Mouse (Mus musculus) CH12.LX (cell line): ENCODE measurements at regions not wholly inside any gene's neighbourhood (a gene's known extent, or its start where the extent isn't known, plus 50 kb on each side); places are given as distances from the start of the nearest gene placed in this dataset.

Experiments
- DNase-seq: peaks from one replicate; pipeline ENCODE4 v3.0.0-alpha.2; 2013; ENCODE audit errors: extremely low read depth
- H3K27ac ChIP-seq: 2 replicates; pipeline ENCODE4 v1.5.1; 2012; ENCODE audit warnings: low read depth, mild to moderate bottlenecking, control low read depth, moderate library complexity; ENCODE audit not compliant: insufficient read depth
- H3K27me3 ChIP-seq: replicated peaks from 2 replicates; pipeline ENCODE3; 2012; ENCODE audit warnings: inconsistent platforms
- H3K36me3 ChIP-seq, 2 experiments: replicated peaks in 1 of 2; 2 replicates each; pipeline versions ENCODE3 to v1.6.1; 2012; ENCODE audit warnings: inconsistent platforms in 1 of 2, low read length in 1 of 2, mild to moderate bottlenecking in 1 of 2, mixed read lengths in 1 of 2, moderate library complexity in 1 of 2; ENCODE audit not compliant: control insufficient read depth in 1 of 2, insufficient read depth in 1 of 2
- H3K4me1 ChIP-seq, 2 experiments: 2 replicates each; pipeline ENCODE4 v1.6.1; 2012; ENCODE audit warnings: inconsistent platforms in 1 of 2, moderate library complexity in 1 of 2; ENCODE audit not compliant: insufficient read depth in 2 of 2, control insufficient read depth in 1 of 2
- H3K4me2 ChIP-seq: 2 replicates; pipeline ENCODE4 v1.6.1; 2012; ENCODE audit warnings: low read depth, mild to moderate bottlenecking, control low read depth; ENCODE audit not compliant: poor library complexity, insufficient read depth, severe bottlenecking
- H3K4me3 ChIP-seq, 3 experiments: fragments of 150-350 bp in 1 of 3; sonication (generic) in 1 of 3; replicated peaks in 1 of 3; 2 replicates each; pipeline versions ENCODE3 to v1.5.1; 2011 to 2012; ENCODE audit warnings: low read depth in 2 of 3, low read length in 2 of 3, mild to moderate bottlenecking in 2 of 3, moderate library complexity in 2 of 3, control low read depth in 1 of 3, improper control_type of control experiment in 1 of 3, inconsistent platforms in 1 of 3, mixed read lengths in 1 of 3; ENCODE audit not compliant: poor library complexity in 1 of 3
- H3K79me2 ChIP-seq: replicated peaks from 2 replicates; pipeline ENCODE4 v1.6.1; 2012; ENCODE audit warnings: mild to moderate bottlenecking, moderate library complexity; ENCODE audit not compliant: control insufficient read depth, poor library complexity, insufficient read depth, severe bottlenecking; ENCODE audit errors: extremely low read depth
- H3K9ac ChIP-seq: 2 replicates; pipeline ENCODE4 v1.6.1; 2012; ENCODE audit warnings: low read depth, mild to moderate bottlenecking, control low read depth, moderate library complexity; ENCODE audit not compliant: insufficient read depth
- H3K9me3 ChIP-seq: replicated peaks from 2 replicates; pipeline ENCODE3; 2012; ENCODE audit warnings: low read length, inconsistent platforms, mixed read lengths
- CHD2 ChIP-seq: IDR thresholded peaks from 2 replicates; pipeline ENCODE4 v1.6.1; 2011; ENCODE audit warnings: low read length, improper control_type of control experiment
- ELF1 ChIP-seq: IDR thresholded peaks from 2 replicates; pipeline ENCODE4 v1.6.1; 2014; ENCODE audit warnings: low read depth, mild to moderate bottlenecking, inconsistent platforms, low read length, improper control_type of control experiment
- EP300 ChIP-seq: IDR thresholded peaks from 2 replicates; pipeline ENCODE4 v1.6.1; 2011; ENCODE audit warnings: low read length, improper control_type of control experiment
- HCFC1 ChIP-seq: IDR thresholded peaks from 2 replicates; pipeline ENCODE4 v1.6.1; 2012; ENCODE audit warnings: low read depth, mild to moderate bottlenecking, inconsistent platforms, low read length, improper control_type of control experiment
- IRF4 ChIP-seq: IDR thresholded peaks from 2 replicates; pipeline ENCODE4 v1.6.1; 2014; ENCODE audit warnings: low read depth, mild to moderate bottlenecking, inconsistent platforms, low read length, improper control_type of control experiment
- MAFK ChIP-seq: IDR thresholded peaks from 2 replicates; pipeline ENCODE4 v1.6.1; 2011; ENCODE audit warnings: low read length, improper control_type of control experiment; ENCODE audit not compliant: insufficient replicate concordance
- MAX ChIP-seq: IDR thresholded peaks from 2 replicates; pipeline ENCODE4 v1.6.1; 2011; ENCODE audit warnings: low read length, improper control_type of control experiment
- MAZ ChIP-seq: IDR thresholded peaks from 2 replicates; pipeline ENCODE4 v1.6.1; 2012; ENCODE audit warnings: low read depth, mild to moderate bottlenecking, inconsistent platforms, low read length, improper control_type of control experiment, moderate library complexity
- MXI1 ChIP-seq: IDR thresholded peaks from 2 replicates; pipeline ENCODE4 v1.6.1; 2011; ENCODE audit warnings: mild to moderate bottlenecking, low read depth, low read length, improper control_type of control experiment
- NELFE ChIP-seq: IDR thresholded peaks from 2 replicates; pipeline ENCODE4 v1.6.1; 2011; ENCODE audit warnings: low read depth, low read length, improper control_type of control experiment
- POLR2AphosphoS2 ChIP-seq: IDR thresholded peaks from 2 replicates; pipeline ENCODE4 v1.6.1; 2011; ENCODE audit warnings: low read depth, low read length, improper control_type of control experiment
- RAD21 ChIP-seq: IDR thresholded peaks from 2 replicates; pipeline ENCODE4 v1.6.1; 2011; ENCODE audit warnings: low read depth, mild to moderate bottlenecking, low read length, improper control_type of control experiment, moderate library complexity
- SIN3A ChIP-seq: IDR thresholded peaks from 2 replicates; pipeline ENCODE4 v1.6.1; 2012; ENCODE audit warnings: low read length, improper control_type of control experiment, inconsistent platforms
- SMC3 ChIP-seq: IDR thresholded peaks from 2 replicates; pipeline ENCODE4 v1.6.1; 2011; ENCODE audit warnings: low read depth, low read length, improper control_type of control experiment
- TBP ChIP-seq: conservative IDR thresholded peaks from 2 replicates; pipeline ENCODE4 v1.6.1; 2011; ENCODE audit warnings: low read depth, low read length, improper control_type of control experiment
- TCF12 ChIP-seq: IDR thresholded peaks from 2 replicates; pipeline ENCODE4 v1.6.1; 2014; ENCODE audit warnings: low read depth, mild to moderate bottlenecking, inconsistent platforms, low read length, improper control_type of control experiment
- UBTF ChIP-seq: IDR thresholded peaks from 2 replicates; pipeline ENCODE4 v1.6.1; 2012; ENCODE audit warnings: low read depth, mild to moderate bottlenecking, inconsistent platforms, low read length, improper control_type of control experiment, moderate library complexity
- USF1 ChIP-seq: IDR thresholded peaks from 2 replicates; pipeline ENCODE4 v1.6.1; 2014; ENCODE audit warnings: low read depth, mild to moderate bottlenecking, inconsistent platforms, low read length, improper control_type of control experiment
- ZC3H11A ChIP-seq: IDR thresholded peaks from 2 replicates; pipeline ENCODE4 v1.6.1; 2012; ENCODE audit warnings: low read depth, mild to moderate bottlenecking, inconsistent platforms, low read length, improper control_type of control experiment
- ZNF384 ChIP-seq: IDR thresholded peaks from 2 replicates; pipeline ENCODE4 v1.6.1; 2012; ENCODE audit warnings: low read depth, low read length, improper control_type of control experiment, inconsistent platforms
- dilution Hi-C: fragments of 300-500 bp; cut with MboI; formaldehyde crosslinking; loops from 2 replicates; pipeline ENCODE4 v1.14.3; 2020; ENCODE audit warnings: low sequenced_read_pairs; ENCODE audit not compliant: extremely low pct_unique_long_range_greater_than_20kb, extremely low pct_ligation_motif_present
- in situ Hi-C: fragments of 300-500 bp; cut with MboI; formaldehyde crosslinking; loops from 3 replicates; pipeline ENCODE4 v1.14.3; 2019; ENCODE audit warnings: low sequenced_read_pairs, low pct_ligation_motif_present, low pct_unique_long_range_greater_than_20kb, mixed read lengths

- no peak overlapping the region for H3K4me2 ChIP-seq
- H3K9ac ChIP-seq = no peak overlapping the region
- no peak for DNase-seq
- H3K36me3 ChIP-seq = no peaks in the 10 kb centered on the region
- TF ChIP-seq POLR2AphosphoS2 = no peak
- TF ChIP-seq NELFE = no peak
- no peak for TF ChIP-seq IRF4
- no peak for TF ChIP-seq UBTF
- no peak for TF ChIP-seq SIN3A
- no peak for TF ChIP-seq HCFC1
- no peak for TF ChIP-seq TCF12
- TF ChIP-seq SMC3 = no peak
- no peak for TF ChIP-seq MAFK
- TF ChIP-seq USF1 = no peak
- TF ChIP-seq RAD21 = no peak
- TF ChIP-seq TBP = no peak
- no peak for TF ChIP-seq MXI1
- TF ChIP-seq ZNF384 = no peak
- no peaks in the 10 kb centered on the region for H3K4me1 ChIP-seq
- no peaks in the 10 kb centered on the region for H3K27me3 ChIP-seq
- H3K79me2 ChIP-seq = no peaks in the 10 kb centered on the region
- in situ Hi-C loops (no loop called here), dilution Hi-C loops (no loop called here)
- H3K4me3 ChIP-seq = no peak overlapping the region
- H3K9me3 ChIP-seq = peaks cover 20% of the 10 kb centered on the region
- no peak overlapping the region for H3K27ac ChIP-seq
Observed at GRCm38 (mm10) chr3:11034995-11035769, 699.7 kb upstream of the Gm38303 start.

GRCm38 (mm10) chr3:11029991-11030390 lies 694.5 kb upstream of the Gm38303 start:
- TF ChIP-seq ELF1 (no peak), MXI1 (no peak), HCFC1 (no peak), CHD2 (no peak), MAZ (no peak), MAX (no peak), ZC3H11A (no peak), EP300 (no peak), IRF4 (no peak), SIN3A (no peak)
- H3K27me3 ChIP-seq = no peaks in the 10 kb centered on the region
- peaks cover 26% of the 10 kb centered on the region for H3K9me3 ChIP-seq
- no peak for DNase-seq
- H3K9ac ChIP-seq = no peak overlapping the region
- in situ Hi-C loops (no loop called here), dilution Hi-C loops (no loop called here)
- H3K36me3 ChIP-seq = no peaks in the 10 kb centered on the region
- no peak overlapping the region for H3K27ac ChIP-seq
- no peak overlapping the region for H3K4me2 ChIP-seq
- H3K4me3 ChIP-seq = no peak overlapping the region
- H3K4me1 ChIP-seq = no peaks in the 10 kb centered on the region
- H3K79me2 ChIP-seq = no peaks in the 10 kb centered on the region
